Mouse (Mus musculus) CH12F3 (cell line): ENCODE data around the gene Grip1.

Experiments used
- in situ Hi-C: fragments of 300-500 bp; cut with MboI; formaldehyde crosslinking; loops from 2 replicates; pipeline ENCODE4 v1.14.3; 2020; ENCODE audit warnings: low sequenced_read_pairs

The Grip1 gene

GRCm38 (mm10) chr10:119902754-119903153 is 449.1 kb downstream of the Grip1 start:
- in situ Hi-C loops: no loop called here

DNA sequence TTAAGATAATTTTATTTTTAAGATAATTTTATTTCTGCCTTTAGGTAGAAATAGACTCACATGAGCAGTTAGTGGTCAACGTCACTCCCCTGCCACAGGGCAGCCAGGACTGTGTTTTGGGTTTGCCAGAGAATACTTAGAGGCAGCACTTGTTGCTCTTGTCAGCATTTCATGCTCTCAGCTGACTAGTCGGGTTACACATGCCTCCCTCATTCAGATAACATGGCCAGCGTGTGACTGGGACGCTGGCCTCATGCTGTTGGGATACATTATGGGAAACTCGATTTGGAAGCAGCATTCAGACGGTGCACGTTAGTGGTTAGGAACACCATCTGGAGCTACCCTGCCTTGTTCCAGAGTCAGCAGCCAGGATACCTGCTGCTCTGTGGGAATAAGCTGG is 453.2 kb downstream of the Grip1 start:
- in situ Hi-C loops: no loop called here

DNA sequence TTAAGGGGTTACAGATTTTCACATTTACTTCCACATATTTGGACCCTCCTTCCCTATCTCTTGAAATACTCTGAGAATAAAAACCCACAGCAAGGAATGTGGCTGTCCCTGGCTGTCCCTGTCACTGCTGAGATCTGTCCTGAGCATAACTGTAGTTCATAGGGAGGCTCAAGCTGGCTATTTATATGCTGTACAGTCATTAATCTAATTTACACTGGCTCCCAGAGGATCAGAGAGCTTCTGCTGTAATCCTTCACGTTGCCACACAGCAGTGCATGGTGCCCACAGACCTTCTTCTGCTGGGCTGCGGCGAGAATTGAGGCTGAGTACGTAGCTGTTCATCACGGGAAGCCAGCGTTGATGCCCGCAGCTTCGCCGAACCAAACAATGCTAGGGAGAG is 464.4 kb downstream of the Grip1 start:
- in situ Hi-C loops: no loop called here

DNA sequence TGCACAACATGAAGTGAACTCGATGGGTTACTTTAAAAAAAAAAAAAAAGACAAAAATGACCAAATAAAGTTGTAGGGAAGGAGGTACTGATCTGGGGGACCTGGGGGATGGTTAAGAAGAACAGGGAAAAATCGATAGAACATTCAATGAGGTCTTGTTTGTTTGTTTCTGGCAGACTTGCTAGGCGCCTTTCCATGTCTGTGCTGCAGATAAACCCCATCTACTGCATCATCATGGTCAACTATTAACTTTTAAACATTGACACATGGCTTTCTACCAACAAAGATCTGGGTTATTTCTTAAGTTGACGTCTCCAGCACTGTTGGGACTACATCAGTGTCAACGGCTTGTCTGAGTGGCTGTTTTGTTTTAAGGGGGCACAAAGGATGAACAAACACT is 474.3 kb downstream of the Grip1 start:
- in situ Hi-C loops: no loop called here

- in situ Hi-C loops: no loop called here
These were observed 475.3 kb downstream of the Grip1 start for GRCm38 (mm10) chr10:119928921-119929320.

GRCm38 (mm10) chr10:119932794-119933193 is 479.2 kb downstream of the Grip1 start:
- in situ Hi-C loops: no loop called here

DNA sequence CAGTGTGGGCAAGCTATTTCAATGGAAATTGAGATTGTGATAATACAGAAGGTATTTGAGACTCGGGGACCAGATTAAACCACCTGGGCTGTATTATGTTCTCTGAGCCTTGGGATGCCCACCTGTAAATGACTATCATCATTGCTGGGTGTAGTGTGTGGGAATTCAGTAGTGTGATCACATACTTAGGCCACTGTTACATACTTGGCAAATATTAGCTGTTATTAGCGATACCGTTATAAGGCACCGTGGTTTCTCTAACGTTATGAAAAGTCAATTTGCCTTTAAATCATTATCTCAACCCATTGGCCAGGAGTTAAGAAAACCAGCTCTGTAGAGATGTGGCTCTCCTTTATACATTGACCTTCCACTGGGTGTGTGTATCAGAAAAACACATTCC is 479.7 kb downstream of the Grip1 start:
- in situ Hi-C loops: no loop called here

GRCm38 (mm10) chr10:119935231-119935630 is 481.6 kb downstream of the Grip1 start:
- in situ Hi-C loops: no loop called here

- in situ Hi-C loops: no loop called here
These were observed 483.9 kb downstream of the Grip1 start for GRCm38 (mm10) chr10:119937481-119937880.

GRCm38 (mm10) chr10:119943906-119944305 is 490.3 kb downstream of the Grip1 start:
- in situ Hi-C loops: no loop called here

DNA sequence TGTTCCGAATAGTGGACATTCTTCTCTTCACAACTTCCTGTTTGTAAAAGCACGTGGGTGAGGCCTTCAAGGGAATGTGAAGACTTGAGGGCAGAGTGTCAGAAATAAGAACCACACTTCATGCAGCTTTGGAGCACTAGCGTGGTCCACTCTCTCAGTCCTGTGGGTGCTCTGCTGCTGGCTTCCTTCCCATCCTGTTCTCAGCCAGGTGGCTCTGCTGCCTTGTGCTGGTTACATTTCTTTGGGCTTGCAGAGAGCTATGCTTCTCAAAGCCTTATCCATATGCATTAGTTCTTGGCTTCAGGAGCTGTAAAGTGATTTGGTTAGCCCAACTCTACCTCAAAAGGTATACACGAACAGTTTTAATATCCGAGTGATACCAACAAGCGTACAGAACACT is 497.8 kb downstream of the Grip1 start:
- in situ Hi-C loops: no loop called here

DNA sequence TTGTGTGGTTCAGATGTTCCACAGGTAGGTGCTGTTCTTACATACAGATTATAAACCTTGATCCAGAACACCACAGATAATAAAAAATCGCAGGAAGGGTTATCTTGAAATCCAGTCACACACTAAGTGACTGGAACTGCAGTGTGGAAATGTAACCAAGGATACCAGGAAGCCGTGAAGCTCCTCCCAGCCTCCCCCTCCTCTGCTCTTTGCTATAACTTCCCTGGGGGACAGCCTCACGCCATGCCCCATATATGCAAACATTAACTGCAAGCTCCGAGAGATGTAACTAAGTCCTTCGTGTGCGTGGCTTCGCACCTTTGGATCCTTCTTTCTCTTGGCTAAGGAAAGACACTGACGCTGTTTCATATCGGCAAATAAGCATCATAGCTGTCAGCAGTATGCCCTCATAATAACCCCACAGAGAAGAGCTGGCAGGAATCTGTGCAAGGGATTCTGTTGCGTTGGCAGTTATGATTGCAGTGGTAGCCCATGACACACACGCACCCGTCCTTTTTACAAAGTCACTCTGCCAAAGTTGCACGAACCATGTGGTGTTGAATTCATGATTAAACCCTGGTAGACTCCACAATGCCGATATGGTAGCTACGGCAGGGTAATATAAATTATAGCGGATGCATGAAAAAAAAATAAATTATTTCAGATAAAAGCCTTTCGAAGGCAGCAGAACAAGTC is 503.8 kb downstream of the Grip1 start:
- in situ Hi-C loops: no loop called here

GRCm38 (mm10) chr10:119960915-119961314 is 507.3 kb downstream of the Grip1 start:
- in situ Hi-C loops: no loop called here

GRCm38 (mm10) chr10:119966321-119966720 is 512.7 kb downstream of the Grip1 start:
- in situ Hi-C loops: no loop called here

GRCm38 (mm10) chr10:119979396-119979795 is 525.8 kb downstream of the Grip1 start:
- in situ Hi-C loops: no loop called here

DNA sequence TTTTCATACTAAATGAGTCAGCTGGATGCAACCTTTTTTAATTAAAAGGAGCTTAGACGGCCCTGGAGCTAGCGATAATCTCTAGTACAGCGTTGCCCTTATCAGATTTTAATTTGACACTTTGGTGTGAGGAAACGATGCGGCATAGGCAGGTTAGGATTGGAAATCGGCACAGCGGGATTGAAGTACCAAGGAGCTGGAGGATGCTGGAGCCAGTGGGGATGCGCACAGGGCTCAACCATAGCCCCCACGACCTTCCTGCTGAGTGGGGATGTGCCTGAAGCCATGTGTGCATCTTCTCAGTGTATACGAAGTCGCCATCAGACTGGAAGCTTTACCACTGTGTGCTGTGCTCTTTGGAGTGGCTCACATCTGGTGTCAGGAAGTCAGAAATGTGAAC is 526.4 kb downstream of the Grip1 start:
- in situ Hi-C loops: no loop called here

GRCm38 (mm10) chr10:119984299-119984698 is 530.7 kb downstream of the Grip1 start:
- in situ Hi-C loops: no loop called here

DNA sequence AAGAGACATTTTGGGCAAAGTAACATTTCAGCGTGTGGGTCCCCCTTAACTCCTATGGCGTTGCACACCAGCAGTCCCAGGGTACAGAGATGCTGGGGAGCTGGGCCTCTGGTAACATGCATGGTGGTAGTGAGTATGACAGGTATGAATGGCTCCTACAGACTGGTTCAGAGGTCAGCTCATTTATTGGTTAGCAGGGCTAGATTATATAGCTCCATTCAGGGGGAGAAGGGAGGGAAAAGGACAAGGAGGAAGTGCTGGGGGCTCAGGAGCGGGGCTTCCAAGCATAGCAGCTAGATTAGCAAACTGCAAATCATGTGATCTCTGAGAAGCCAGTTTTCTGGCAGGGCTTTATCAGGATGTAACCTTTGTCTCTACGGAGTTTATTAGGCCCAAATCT is 544.8 kb downstream of the Grip1 start:
- in situ Hi-C loops: no loop called here

DNA sequence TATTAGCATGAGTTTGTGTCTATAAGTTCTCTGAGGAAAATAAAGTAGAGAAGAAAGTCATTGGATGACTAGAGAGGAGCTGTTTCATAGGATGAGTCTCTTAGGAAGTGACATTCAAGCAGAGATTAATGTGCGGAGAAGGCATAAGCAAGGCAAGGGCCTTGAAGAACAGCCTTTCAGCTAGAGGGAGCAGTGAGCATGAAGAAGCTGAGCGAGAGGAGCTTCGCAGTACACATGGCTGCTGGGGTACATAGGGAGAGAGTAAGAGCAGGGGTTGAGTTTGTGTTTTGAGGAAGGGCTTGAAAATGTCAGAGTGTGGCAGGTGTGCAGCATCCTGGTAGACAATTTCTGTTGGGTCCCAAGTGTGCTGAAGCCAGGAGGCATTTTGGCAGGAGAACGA is 548.5 kb downstream of the Grip1 start:
- in situ Hi-C loops: no loop called here

DNA sequence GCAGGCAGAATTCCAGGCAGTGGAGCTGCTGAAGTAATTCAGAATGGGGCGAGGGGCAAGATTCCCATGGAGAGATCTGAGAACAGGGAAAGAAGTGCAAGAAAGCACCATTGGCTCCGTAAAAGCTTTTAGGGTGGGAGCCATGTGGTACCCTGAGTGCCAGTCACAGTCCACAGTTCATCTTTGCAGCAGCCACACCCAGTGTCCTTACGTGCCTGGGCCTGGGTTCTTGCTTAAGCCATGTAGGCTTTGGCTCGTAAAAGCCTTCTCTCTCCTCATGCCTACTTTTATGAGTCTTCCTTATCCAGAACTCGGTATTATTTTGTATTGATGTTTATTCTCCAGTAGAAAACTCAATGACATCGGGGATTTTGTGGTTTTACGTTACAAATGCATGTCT is 550.5 kb downstream of the Grip1 start:
- in situ Hi-C loops: no loop called here

DNA sequence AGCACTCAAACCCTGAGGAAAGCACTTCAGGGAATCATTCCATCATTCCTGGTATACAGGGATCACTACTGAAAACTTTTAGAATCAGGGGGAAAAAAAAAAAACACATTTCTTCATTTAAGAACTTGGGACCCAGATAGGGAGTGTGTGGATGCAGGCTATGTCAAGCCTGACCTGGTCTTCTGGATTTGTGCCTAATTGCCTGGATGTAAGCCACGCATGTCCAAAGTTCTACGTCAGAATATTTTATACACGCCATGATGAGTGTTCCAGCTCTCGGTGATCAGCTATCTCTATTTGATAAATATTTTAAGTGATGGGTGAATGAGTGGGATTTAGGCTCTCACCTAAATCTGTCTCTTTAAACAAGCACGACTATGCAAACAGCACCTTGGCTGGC is 552.0 kb downstream of the Grip1 start:
- in situ Hi-C loops: no loop called here

GRCm38 (mm10) chr10:120012331-120012730 is 558.7 kb downstream of the Grip1 start:
- in situ Hi-C loops: no loop called here

GRCm38 (mm10) chr10:120015117-120015516 is 561.5 kb downstream of the Grip1 start:
- in situ Hi-C loops: no loop called here
